Mouse (Mus musculus) stomach, postnatal 0 days (tissue): ENCODE results near the gene Rnls.

ENCODE experiments used
- CTCF ChIP-seq: IDR thresholded peaks from 2 replicates; pipeline ENCODE4 v1.5.1; 2016; ENCODE audit warnings: antibody characterized with exemption, low read depth, mild to moderate bottlenecking, moderate library complexity
- EP300 ChIP-seq: optimal IDR thresholded peaks from 2 replicates; pipeline ENCODE3; 2016; ENCODE audit warnings: antibody characterized with exemption

DNA sequence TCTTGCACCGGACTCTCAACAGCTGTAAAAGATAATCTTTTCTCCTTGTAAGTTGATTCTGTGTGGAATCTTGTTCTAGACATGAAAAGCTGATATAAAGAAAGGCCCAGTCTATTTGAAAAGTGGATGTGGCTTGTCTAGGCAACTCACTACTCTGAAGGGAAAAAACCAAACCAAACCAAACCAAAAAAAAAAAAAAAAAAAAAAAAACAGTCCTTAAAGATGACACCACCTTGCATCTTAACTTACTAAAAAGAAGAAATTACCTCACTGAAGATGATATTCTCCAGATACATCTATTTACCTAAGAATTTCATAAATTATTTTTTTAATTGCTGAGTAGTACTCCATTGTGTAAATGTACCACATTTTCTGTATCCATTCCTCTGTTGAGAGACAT is 230.2 kb downstream of the Rnls start:
- TF ChIP-seq CTCF (no peak), EP300 (no peak)
